Mouse (Mus musculus) hindbrain, embryonic 16.5 days (tissue): ENCODE data around the gene Speg. TPM values are rescaled to one million over a fixed set of nuclear protein-coding genes. Genes with fewer than 3 reads are reported as not detected.

Experiments
- ATAC-seq: fragments of 200-750 bp; cut with Nextera tagmentation; 2 replicates; pipeline ENCODE4 v1.8.0; 2017; ENCODE audit warnings: moderate TSS enrichment, moderate library complexity
- H3K27ac ChIP-seq: fragments of 300-500 bp; sonication (generic); 2 replicates; pipeline ENCODE4 v1.5.1; 2014; ENCODE audit warnings: low read depth, mild to moderate bottlenecking, control low read depth, low read length, moderate library complexity
- H3K27me3 ChIP-seq: fragments of 300-500 bp; sonication (generic); replicated peaks from 2 replicates; pipeline ENCODE4 v1.6.1; 2014; ENCODE audit warnings: low read length; ENCODE audit not compliant: control insufficient read depth, insufficient read depth
- H3K36me3 ChIP-seq: fragments of 300-500 bp; sonication (generic); 2 replicates; pipeline ENCODE4 v1.6.1; 2014; ENCODE audit warnings: mild to moderate bottlenecking, low read length, moderate library complexity, mixed read lengths; ENCODE audit not compliant: control insufficient read depth, insufficient read depth
- H3K4me1 ChIP-seq: fragments of 300-500 bp; sonication (generic); 2 replicates; pipeline ENCODE4 v1.6.1; 2014; ENCODE audit warnings: low read depth, low read length; ENCODE audit not compliant: control insufficient read depth, insufficient read depth
- H3K4me2 ChIP-seq: fragments of 300-500 bp; sonication (generic); 2 replicates; pipeline ENCODE4 v1.6.1; 2014; ENCODE audit warnings: mild to moderate bottlenecking, low read length, control low read depth, moderate library complexity
- H3K4me3 ChIP-seq: fragments of 300-500 bp; sonication (generic); 2 replicates; pipeline ENCODE4 v1.5.1; 2014; ENCODE audit warnings: mild to moderate bottlenecking, low read length, control low read depth, moderate library complexity
- H3K9ac ChIP-seq: fragments of 300-500 bp; sonication (generic); 2 replicates; pipeline ENCODE4 v1.6.1; 2014; ENCODE audit warnings: low read depth, mild to moderate bottlenecking, control low read depth, low read length, moderate library complexity
- H3K9me3 ChIP-seq: fragments of 300-500 bp; sonication (generic); 2 replicates; pipeline ENCODE4 v1.6.1; 2014; ENCODE audit warnings: mild to moderate bottlenecking, low read length, moderate library complexity; ENCODE audit not compliant: control insufficient read depth
- WGBS: fragments of 180-500 bp; shearing (Covaris S2); extraction: QIAGEN DNeasy Blood & Tissue Kit; methylation state at CpG from one replicate; pipeline ENCODE4 v1.1.7; 2014; 5-methylcytosine and 5-hydroxymethylcytosine counted together
- polyA plus RNA-seq: library from polyadenylated mRNA; unstranded; fragments of >200 nt; fragmentation: Nextera tagmentation; extraction: Ambion mirVana; gene quantifications from 2 replicates; pipeline ENCODE4 v1.2.1, GENCODE M21; 2015

Gene Speg
- polyA plus RNA-seq, 1 experiment from 2014 or later, result 20.3 TPM

- H3K4me1 ChIP-seq, result peaks cover 17% of the 10 kb centered on the region
- no peak overlapping the region for H3K4me2 ChIP-seq
- H3K27me3 ChIP-seq, result peaks cover 6% of the 10 kb centered on the region; the same call in 1 of the 2 replicates
- no peak overlapping the region for H3K9ac ChIP-seq
- no peak overlapping the region for H3K27ac ChIP-seq
- ATAC-seq, result peak; percentile 60; the same call in 1 of the 2 replicates
- WGBS, result under 1% methylated on average over 8 of the region's 8 CpGs
- no peaks in the 10 kb centered on the region for H3K9me3 ChIP-seq
- no peak overlapping the region for H3K4me3 ChIP-seq
- no peaks in the 10 kb centered on the region for H3K36me3 ChIP-seq
Measured at GRCm38 (mm10) chr1:75342874-75343416, 32.2 kb upstream of the Speg start.

DNA sequence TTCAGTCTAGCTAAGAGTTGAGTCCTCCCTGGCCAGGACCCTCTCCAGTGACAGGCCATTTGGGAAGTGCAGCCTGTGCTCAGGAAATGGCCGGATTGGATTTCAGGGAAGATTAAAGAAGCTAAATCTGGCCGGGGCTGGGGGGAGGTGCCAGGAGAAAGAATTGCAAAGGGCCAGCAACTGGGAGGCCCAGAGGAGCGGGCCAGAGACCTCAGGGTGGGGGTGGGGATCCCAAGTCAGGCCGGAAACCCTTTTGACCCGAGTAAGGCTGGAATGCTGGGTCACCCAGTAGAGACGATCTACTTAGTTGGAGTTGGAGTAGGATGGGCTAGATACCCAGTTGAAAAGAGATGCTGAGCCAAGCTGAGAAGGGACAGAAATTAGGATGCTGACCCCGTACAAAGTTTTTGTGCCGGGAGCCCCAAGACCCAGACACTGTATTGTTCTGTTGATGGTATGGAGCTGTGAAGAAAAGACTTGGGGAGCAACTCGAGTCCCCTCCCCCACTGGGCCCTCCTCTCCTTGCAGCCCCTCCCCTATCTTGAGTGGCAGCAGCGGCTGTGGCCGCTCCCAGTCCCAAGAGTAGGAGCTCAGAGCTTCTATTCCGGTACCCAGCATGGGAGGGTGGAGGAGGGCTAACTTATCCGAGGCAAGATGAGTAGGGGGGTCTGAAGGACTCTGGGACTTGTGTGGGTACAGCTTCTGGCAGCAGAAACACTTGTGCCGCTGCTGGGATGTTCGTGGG is 30.6 kb upstream of the Speg start:
- peaks cover 6% of the 10 kb centered on the region; the same call in 1 of the 2 replicates for H3K27me3 ChIP-seq
- H3K9ac ChIP-seq, result no peak overlapping the region
- WGBS, result 8% methylated on average over 15 of the region's 15 CpGs
- no peak; the same call in 1 of the 2 replicates for ATAC-seq
- H3K4me2 ChIP-seq, result no peak overlapping the region
- no peaks in the 10 kb centered on the region for H3K9me3 ChIP-seq
- peaks cover 5% of the 10 kb centered on the region for H3K4me1 ChIP-seq
- H3K27ac ChIP-seq, result no peak overlapping the region
- no peak overlapping the region for H3K4me3 ChIP-seq
- no peaks in the 10 kb centered on the region for H3K36me3 ChIP-seq

- H3K4me1 ChIP-seq, result no peaks in the 10 kb centered on the region; the same call in 1 of the 2 replicates
- no peak overlapping the region for H3K4me2 ChIP-seq
- no peaks in the 10 kb centered on the region for H3K36me3 ChIP-seq
- no peak overlapping the region for H3K27ac ChIP-seq
- H3K9ac ChIP-seq, result no peak overlapping the region
- ATAC-seq, result no peak
- no peak overlapping the region for H3K4me3 ChIP-seq
- peaks cover 6% of the 10 kb centered on the region; the same call in 1 of the 2 replicates for H3K27me3 ChIP-seq
- WGBS, result 37% methylated on average over 20 of the region's 20 CpGs
- H3K9me3 ChIP-seq, result no peaks in the 10 kb centered on the region
Measured at GRCm38 (mm10) chr1:75345036-75345935, 29.8 kb upstream of the Speg start.

- H3K4me1 ChIP-seq, result no peaks in the 10 kb centered on the region; the same call in 1 of the 2 replicates
- H3K27ac ChIP-seq, result no peak overlapping the region
- WGBS, result 81% methylated on average over 5 of the region's 5 CpGs
- no peak for ATAC-seq
- no peak overlapping the region for H3K4me2 ChIP-seq
- H3K9ac ChIP-seq, result no peak overlapping the region
- H3K36me3 ChIP-seq, result no peaks in the 10 kb centered on the region
- peaks cover 4% of the 10 kb centered on the region; the same call in 1 of the 2 replicates for H3K27me3 ChIP-seq
- no peaks in the 10 kb centered on the region for H3K9me3 ChIP-seq
- H3K4me3 ChIP-seq, result no peak overlapping the region
Measured at GRCm38 (mm10) chr1:75347279-75347678, 27.8 kb upstream of the Speg start.

GRCm38 (mm10) chr1:75349275-75349674 is 25.8 kb upstream of the Speg start:
- no peaks in the 10 kb centered on the region for H3K9me3 ChIP-seq
- H3K27ac ChIP-seq, result no peak overlapping the region
- H3K4me1 ChIP-seq, result no peaks in the 10 kb centered on the region; the same call in 1 of the 2 replicates
- no peak overlapping the region for H3K4me2 ChIP-seq
- H3K9ac ChIP-seq, result no peak overlapping the region
- H3K36me3 ChIP-seq, result no peaks in the 10 kb centered on the region
- no peak overlapping the region for H3K4me3 ChIP-seq
- no peak for ATAC-seq
- WGBS, result 37% methylated on average over 5 of the region's 5 CpGs
- H3K27me3 ChIP-seq, result no peaks in the 10 kb centered on the region; the same call in 1 of the 2 replicates

DNA sequence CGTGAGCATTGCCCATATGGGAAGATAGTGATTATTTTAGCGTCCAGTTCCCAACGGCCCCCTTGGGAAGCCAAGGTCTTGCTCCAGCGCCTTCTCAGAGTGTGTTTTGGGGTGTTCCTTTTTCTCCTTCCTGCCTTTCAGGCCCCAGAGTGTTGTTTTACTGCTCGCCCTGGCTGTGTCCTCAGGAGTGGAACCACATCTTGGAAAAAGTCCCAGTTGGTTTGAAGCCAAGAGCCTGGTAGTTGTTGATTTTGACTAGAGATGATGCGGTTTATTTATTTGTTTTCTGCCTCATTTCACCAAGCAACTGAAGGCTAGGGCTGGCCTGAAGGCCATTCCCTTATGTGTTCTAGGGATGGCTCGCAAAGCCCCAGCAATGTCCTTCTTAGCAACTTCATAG is 17.8 kb upstream of the Speg start:
- H3K4me2 ChIP-seq, result no peak overlapping the region
- no peak overlapping the region for H3K27ac ChIP-seq
- H3K4me1 ChIP-seq, result peaks cover 12% of the 10 kb centered on the region
- H3K36me3 ChIP-seq, result no peaks in the 10 kb centered on the region
- H3K4me3 ChIP-seq, result no peak overlapping the region
- peaks cover 29% of the 10 kb centered on the region for H3K27me3 ChIP-seq
- H3K9ac ChIP-seq, result no peak overlapping the region
- no peak for ATAC-seq
- H3K9me3 ChIP-seq, result no peaks in the 10 kb centered on the region
- WGBS, result 63% methylated on average over 7 of the region's 7 CpGs

- Histone ChIP-seq H3K4me3 (no peak overlapping the region), H3K4me2 (no peak overlapping the region), H3K9me3 (no peaks in the 10 kb centered on the region), H3K27me3 (peaks cover 31% of the 10 kb centered on the region), H3K9ac (no peak overlapping the region), H3K27ac (no peak overlapping the region), H3K4me1 (peaks cover 12% of the 10 kb centered on the region), H3K36me3 (no peaks in the 10 kb centered on the region)
- WGBS, result 92% methylated on average over 4 of the region's 4 CpGs
- no peak for ATAC-seq
Measured at GRCm38 (mm10) chr1:75358009-75358408, 17.1 kb upstream of the Speg start.

- no peaks in the 10 kb centered on the region for H3K9me3 ChIP-seq
- H3K36me3 ChIP-seq, result no peaks in the 10 kb centered on the region
- no peak overlapping the region for H3K4me3 ChIP-seq
- no peak for ATAC-seq
- 68% methylated on average over 13 of the region's 13 CpGs for WGBS
- H3K4me2 ChIP-seq, result no peak overlapping the region
- no peak overlapping the region for H3K27ac ChIP-seq
- peaks cover 12% of the 10 kb centered on the region for H3K4me1 ChIP-seq
- H3K27me3 ChIP-seq, result peaks cover 31% of the 10 kb centered on the region
- H3K9ac ChIP-seq, result no peak overlapping the region
Measured at GRCm38 (mm10) chr1:75359346-75359745, 15.8 kb upstream of the Speg start.
